Mouse (Mus musculus) kidney, adult 18-20 months (tissue): ENCODE results near the gene Mn1.

ENCODE experiments used
- DNase-seq: peaks from one replicate; pipeline ENCODE4 v3.0.0; 2021

Gene Mn1

DNA sequence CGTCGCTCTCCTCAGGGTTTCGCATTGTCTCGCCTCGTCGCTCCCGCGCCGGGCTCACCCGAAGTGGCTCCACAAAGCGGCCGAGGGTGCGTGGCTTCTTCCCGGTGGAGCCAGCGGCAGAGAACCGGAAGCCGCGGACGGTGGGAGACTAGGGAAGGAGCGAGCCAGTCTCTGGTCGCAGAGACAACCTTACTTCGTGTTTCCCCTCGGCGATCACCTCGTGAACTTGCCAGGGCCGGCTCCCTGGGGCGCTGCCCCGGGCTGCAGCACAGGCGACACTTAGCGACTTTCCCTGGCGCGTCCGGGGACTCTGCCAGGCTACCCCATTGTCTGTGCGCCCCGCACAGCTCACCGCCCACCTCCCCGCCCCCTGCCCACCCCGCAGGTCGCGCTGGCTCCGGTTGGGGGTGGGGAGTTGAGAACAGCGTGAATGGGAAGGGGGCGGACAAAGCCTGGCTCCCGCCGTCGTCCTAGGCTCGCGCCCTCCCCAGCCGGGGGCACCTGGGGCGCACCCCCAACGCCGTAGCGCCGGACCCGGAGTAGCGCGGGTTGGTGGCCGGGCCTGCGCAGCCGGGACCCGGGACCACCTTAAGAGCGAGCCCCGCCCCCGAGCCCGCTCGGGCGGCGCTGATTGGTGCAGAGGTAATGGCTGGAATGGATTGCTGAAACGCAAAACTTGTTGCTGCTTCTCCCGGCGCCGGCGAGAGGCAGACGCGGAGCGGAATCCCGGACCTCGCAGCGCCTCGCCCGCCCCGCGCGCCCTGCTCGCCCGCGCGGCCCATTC is at the start of gene Mn1:
Gene Mn1, plus strand, starts transcription at position 772 of the 784 bp plus-strand sequence.
- DNase-seq: peak; percentile 85

DNA sequence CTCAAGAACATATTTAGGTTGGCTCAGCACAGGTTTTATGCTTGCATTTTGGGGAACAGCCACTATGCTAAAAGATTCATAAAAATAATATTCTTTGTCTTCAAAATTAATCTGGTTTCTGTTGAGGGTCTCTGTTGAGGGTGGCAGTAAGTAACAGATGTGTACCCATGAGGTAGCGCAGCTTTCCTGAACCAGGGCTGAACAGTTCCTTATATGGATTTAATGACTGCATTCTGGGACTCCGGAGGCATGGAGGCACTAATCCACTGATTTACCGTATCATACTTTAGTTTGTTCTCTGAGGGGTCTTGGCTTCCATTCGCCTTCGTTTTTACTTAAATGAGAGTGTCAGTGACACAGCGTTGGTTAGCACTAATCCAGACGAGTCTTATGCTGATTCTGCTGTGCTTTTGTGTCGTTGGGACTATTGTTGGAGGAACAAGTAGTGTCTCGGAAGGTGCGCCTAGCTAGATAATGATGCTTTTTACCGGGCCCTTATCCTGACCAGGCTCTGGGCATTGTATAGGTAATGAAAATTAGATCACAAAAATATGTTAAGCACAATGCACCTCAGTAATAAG is 49.1 kb upstream of the Mn1 start:
- DNase-seq: no peak

DNA sequence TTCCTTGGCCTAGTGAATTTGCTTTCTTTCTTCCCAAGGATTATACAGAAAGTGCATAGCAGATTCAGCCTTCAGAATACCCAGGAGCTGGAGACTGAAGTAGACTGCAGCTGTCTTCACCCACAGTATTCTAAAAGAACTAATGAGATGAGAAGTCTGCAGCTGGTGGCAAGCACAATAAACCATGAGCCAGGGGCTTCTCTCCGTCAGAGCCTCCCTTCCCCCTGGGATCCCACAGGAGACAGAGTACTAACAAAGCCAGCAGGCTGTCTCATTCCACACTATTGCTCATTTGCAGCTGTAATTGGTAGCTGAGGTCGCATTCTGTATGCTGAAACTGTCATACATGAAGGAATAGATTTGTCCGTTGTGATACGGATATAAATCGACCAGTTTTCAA is 48.6 kb upstream of the Mn1 start:
- no peak for DNase-seq

DNA sequence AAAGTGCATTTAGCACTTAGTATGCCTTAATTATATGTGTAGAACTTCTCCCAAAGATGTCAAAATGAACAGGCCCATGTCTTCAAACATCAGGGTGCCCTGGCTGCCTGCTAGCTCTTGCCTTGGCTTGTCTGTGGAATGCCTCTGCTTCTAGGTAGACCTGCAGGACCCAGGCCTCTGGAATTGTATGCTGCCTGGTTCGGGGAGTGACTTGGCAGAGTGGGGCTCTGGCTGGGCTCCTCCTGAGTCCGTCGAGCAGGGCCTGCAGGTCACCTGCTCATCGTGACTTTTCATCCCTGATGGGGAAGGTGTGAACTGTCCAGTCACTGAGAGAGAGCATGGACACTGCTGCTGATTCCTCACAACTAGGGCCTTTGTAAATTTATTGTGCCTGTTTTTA is 41.5 kb upstream of the Mn1 start:
- peak; percentile 38 for DNase-seq

DNA sequence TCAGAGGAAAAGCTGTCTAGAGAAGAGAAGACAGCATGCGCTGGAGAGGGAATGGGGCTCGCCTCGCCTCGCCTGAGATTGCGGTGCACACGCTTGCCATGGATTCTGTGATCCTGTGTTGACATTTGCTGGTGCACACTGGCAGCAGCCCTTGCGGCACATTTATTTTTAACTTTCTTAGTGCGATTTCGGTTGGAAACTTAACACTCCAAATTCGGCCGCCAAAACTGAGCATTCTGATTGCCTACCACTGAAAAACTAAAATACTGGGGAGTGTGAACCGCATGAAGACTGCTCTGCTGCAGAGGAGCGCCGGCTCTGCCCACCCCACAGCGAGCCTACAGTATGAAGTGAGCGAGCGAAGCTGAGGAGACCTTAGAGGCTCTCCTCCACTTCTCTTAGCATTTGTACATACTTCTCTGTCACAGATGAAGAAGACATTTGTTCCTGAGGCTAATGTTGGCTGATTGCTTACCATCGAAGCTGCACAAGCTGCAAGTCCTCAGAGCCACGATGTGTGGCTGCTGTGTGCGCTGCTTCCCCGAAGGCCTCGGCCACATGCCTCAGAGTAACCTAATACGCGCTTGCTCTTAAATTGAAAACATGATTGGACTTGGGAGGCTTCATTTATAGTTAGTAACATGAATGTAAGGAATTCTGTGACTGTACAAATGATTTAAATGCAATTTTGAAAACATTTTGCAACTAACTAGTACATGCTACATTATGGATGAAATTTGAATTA is 40.7 kb upstream of the Mn1 start:
- no peak for DNase-seq

DNA sequence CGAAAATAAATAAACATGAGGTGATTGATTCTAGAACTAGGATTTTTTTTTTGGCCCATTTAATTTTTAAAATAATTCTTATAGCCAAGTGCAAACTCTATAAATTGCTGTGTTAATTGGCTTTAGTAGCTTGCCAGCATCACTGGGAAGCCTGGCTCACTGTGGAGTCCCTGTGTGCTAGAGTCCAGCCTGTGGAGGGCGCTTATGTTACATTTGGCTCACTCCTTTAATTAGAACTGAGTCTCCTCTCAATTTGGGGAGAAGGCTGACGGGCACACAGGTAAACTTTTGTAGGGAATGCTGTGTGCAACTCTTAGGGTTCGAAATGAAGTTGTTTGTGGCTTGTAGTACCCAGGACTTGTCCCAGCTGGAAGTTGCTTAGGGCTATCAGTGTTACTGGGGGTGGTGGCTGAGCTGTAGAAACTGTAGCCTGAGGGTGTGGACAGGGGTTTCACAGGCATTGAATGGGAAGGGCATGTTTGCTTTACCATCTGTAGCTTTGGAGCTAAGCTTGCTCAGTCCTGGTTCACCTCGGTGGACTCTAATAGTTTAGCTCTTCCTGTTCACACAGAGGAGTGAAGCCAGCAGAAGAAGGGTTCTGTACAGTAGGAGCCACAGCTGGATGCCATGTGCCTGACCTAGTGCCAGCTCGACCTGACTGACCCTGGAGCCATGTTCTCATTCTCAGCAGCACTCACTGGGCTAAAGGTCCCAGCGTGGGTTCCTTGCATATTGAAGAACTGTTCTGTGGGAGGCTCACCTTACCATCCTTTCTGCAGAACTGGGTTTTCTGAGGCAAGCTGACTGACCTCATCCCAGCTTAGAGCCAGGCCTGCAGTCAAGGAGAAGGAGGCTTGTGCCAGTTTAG is 38.8 kb upstream of the Mn1 start:
- DNase-seq: peak; percentile 16

DNA sequence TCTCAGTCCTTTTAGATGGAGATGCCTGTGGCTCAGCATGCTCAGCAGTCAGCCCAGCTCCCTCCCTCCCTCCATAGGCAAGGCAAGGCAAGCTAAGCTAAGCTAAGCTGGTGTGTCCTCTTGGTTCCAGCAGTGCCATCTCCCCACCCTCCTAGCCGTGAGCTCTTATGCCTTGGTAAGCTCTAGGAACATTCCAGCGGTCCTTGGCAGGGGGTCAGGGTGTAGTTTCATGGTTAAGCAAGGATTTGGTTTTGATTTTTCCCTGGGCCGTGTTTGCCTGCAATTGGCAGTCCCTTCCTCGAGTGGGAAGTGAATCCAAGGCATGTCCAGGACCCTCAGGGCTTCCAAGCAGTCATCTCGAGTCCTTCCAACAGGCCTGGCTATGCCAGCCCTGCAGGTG is 33.8 kb upstream of the Mn1 start:
- no peak for DNase-seq

DNA sequence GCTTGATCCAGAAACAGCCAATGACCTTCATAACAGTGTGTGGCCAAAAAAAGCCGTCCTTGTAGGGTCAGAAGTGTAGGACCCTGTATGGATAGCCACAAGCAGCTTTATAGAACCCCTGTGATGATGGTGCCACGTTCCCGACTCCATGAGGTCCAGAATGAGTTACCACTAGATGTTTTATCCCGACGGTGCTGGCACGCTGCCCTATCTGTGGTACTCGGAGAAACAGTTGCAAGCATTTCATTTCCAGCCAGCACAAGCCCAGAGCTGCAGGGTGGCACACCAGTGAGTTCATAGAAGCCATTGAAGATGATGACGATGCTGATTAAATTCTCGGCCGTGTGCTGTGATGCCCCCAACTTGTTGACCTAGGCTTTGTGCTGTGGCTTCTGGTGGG is 26.3 kb upstream of the Mn1 start:
- DNase-seq: no peak

DNA sequence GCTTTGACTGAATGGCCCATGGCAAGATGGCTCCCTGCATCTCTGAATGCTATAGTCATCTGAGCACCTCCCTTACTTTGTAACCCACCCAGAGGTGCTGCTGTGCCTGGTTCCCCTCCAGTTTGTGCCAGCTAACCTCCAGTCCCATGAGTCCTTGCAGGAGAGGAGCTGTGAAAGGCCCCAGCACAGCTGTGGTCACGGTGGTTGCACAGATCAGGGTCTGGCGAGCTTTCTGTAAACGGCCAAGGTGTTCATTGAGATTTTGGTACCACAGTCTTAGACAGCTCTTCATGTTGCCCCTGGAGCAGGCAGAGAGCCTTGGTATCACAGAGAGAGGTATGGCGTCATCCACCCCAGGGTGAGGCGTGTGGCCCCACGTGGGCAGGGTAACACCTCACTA is 25.7 kb upstream of the Mn1 start:
- no peak for DNase-seq

DNA sequence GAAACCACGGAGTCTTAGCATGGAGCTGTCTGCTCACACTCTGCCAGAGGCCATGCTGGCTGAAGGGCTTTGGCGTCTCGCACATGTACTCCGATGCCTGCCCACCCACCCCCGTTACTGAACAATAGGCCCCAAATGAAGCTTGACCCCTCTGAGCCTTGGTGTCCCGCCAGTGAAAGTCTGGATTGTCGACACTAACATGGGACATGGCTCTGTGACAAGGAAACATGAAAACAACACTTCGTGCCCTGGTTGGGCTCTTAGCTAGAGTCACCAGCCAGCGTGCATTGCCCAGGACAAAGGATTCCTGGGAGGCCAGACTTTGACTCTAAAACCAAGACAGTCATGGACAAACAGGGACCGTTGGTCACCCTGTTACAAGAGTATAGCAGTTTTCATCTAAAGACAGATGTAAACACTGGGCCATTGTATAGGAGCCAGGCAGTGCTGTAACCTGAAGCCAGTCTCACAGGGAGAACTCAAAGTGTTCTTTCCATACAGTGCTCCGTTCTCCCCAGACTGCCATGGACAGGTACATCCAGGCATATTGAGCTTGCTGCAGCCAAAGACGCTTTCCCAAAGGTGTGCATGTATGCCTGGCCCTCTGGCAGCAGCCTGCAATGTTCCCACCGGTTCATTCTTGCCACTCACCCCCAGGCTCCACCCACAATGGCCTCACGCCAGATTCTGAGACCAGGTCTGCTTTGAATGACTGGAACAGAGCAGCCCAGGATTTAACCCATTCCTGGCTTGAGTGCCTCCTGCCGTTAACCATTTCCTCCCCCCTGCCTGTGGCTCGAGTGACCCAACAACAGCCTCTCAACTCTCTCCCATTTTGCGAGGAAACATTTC is 23.6 kb upstream of the Mn1 start:
- peak; percentile 71 for DNase-seq

DNA sequence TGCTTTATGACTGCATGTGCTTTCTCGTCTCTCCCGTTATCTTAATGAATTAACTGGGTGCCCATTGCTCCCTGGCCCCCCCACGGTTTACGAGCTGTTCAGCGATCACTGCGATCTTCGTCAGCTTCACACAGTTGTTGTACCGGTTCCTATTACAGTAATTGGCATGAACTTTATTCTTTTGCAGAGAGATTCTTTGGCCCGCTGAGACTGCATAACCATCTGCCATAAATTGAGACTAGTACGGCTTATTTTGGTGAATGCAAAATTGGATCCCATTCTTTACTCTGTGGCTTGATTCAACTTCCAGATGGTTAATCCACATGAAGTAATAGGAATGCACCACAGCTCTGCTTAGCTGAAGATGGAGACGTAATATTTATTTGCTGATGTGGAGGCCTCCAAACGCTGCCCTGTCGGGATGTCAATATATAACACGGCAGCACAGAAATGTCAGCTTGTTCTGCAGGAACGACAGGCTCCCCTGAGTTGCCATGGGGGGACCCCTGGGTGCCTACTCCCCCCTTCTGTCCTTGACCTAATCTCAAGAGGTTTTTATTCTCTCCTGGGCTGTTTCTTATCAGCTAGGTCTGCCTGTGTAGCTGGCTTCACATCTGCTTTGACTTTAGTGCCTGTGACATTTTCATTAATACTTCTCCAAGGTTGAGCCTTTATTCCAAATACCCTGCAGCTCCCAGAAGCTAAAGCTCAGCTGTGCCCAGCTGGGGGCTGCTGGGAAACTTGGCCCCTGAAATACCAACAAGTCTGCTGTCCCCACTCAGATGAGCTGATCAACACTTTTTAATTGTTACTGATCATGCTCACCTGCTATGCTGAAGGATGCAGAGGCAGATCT is 22.7 kb upstream of the Mn1 start:
- DNase-seq: no peak

DNA sequence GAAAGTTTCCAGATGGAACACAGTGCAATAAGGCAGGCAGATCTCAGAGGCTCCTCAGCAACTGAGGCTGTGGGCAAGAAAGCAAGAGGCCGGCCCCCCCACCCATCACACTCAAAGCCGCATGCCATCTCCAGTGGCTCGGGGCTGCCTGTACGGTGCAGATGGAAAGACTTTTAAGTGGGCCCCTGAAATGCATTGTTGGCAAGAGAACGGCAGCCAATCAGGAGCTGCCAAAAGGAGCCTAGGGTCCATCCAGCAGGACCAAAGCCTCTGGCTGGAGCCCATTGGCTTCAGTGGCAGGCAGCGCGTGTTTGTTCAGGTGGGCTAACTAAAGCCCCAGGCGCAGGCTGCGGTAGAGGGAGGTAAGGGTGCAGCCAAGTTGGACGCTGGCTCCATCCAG is 21.4 kb upstream of the Mn1 start:
- DNase-seq: no peak

DNA sequence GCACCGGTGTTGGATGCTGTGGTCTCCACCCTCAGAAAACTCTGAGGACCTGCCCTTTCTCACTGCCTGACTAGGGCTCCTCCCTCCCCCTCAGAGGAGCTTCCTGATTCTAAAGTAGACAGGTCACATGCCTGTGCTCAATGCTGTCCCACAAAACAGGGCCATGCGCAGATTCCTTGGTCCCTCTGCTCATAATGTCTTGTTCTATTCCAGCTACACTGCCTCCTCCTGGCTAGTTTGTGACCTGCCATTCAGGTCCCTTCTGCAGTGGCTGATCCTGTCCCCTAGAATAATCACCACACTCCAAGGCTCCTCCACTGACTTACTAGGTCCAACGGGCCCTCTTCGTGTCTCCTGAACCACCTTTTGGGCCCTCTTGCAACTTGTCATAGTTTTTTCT is 21.0 kb upstream of the Mn1 start:
- no peak for DNase-seq

DNA sequence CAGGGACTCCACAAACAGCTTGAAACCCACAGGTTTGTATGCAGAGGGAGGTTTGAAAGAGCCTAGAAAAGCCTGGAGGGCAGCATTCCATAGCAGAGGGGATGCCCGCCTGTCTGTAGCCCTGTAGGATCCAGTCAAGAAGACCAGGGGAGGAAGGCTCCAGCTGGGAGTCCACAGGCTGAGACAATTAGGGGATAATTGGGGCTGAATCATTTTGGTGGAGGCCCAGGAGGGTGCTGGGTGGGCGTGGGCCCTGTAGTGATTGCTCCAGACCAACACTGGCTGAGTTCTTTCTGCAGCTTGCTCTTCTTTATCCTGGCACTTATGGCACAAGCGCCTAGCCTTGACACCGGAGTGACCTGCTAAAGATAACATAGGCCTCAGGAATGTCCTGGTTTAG is 18.7 kb upstream of the Mn1 start:
- DNase-seq: no peak

DNA sequence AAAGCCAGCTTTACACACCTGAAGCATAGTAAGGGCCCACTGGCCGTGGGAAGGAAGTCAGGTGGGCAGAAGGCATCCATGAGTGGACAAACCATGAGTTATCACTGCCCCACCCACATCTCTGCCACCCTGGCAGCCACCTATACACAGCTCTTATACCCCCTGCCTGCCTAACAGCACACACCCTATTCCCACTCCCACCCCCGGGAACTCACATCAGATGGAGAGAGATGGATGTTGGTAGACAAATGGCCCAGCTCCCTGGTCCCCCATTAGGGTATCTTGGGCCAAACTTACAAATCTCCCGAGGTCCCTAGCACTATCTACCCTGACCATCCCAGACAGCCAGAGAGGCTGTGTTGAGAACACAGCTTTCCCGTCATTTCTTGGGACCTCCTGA is 17.9 kb upstream of the Mn1 start:
- DNase-seq: no peak

DNA sequence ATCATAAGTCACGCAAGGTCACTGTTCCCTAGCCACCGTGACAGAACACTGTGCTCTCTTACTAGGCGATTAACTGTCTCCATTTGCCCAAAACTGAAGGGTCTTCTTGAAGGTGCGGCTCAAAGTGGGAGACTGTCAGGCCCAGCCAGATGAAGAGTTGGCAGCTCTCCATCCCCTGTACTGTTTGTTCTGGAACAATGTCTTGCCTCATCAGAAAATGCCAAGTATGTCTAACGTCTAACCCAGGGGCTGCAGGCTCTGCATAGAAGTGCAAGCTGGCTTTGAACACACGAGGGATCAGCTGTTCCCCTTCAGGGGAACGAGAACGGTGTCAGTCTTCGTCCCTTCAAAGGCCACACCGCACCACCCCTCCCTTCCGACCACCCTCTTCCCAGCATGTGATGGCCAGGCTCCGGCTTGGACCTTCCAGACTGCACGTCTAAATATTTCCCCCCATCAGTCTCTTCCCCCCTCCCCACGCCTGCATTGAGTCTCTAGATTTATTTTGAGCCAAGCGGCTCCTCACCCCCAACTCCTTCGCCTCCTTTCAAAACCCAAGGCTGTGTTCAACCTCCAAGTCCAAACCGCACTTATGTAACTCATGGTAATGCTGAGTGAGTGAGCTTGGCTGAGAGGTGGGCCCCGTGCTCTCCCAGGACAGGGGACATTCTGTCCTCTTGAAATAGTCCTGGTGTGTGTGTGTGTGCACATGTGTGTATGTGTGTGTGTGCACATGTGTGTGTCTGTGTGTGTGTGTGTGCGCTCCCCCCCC is 15.1 kb upstream of the Mn1 start:
- no peak for DNase-seq

DNA sequence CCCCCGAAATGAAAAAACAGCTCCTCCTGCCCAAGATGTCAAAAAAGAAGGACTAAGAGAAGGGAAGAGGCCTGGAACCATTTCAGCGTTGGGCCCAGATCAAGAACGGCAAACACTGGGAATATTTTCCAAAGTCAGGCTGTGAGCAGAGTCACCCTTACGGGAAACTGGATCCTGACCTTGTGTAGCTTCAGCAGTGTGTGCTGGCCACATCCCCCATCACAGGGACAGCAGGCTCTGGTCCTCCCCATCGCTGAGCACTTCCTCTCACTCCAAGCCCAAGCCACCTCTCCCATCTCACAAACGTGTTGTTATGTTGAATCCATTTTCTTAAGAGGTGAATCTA is 14.5 kb upstream of the Mn1 start:
- no peak for DNase-seq

DNA sequence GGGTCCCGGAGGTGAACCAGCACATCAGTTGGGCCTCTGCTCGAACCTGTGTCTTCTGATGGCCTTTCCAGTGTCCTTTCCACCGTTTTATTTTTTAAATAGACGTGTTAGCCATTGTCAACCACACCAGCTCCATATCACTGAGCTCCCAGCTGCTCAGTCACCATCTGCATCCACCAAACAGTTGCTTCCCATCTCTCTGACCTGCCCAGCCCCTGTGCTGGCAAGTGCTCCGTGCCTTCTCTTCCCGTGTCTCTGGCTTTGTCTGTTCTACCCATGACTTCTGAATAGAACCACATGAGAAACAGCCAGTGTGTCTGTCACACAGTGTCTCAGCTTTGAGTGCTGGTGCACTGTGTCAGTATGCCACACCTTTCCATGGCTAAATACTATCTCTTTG is 12.4 kb upstream of the Mn1 start:
- no peak for DNase-seq

DNA sequence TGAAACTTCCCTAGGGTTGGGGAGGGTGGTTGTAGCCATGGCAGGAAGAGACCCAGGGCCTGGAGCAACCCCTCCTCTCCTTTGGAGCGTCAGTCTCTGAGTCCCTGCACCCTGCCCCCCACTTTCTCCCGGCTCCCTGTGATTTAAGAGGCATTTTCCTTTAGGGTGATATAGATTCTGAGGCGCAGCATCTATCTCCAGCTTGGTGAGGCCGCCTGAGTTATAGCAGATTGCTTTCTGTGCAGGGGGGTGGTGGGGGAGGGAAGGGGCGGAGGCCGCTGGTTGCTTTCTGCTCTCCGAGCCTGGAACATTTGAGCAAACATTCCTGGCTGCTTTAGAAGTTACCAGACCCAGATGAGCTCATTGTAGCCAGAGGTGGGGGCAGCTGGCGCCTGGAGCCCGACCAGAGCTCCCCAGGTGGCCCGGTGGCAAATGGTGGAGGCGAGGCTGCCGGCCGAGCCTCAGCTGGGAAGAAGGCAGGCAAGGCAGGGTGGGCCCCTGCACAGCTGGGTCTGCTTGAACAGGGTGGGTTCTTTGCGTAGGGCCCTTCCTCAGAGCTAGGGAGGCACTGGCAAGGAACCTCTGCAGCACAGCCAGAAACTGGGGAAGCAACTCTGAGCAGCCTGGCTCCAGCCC is 8.6 kb upstream of the Mn1 start:
- no peak for DNase-seq

DNA sequence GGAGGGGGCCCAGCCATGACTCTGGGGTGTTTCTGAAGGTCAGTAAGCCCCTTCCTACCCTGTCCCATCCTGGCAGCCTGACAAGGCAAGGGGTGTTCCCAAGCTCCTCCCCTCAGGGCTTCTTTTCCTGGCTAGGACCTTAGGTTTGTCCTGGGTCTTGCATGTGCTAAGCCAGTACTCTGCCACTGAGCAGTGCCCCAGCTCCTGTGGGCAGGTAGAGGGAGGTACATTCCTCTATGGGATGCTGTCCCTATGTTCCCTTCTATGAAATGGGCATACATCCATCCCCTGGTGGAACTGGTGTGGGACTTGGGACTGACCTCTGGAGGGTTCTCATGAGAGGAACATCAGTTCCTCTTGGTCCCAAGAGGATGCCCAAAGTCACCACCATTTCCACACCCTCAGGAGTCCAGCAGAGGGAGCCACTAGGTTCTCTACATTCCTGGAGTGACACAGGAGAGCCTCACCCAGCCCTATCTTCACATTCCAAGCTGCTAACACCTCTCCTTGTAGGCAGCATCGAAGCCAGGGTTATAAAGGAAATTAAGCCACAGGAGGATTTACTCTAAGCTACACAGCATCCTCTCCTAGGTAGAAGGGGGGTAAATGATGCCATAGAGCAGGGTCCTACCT is 7.6 kb upstream of the Mn1 start:
- no peak for DNase-seq
